Mouse (Mus musculus) megakaryocyte-erythroid progenitor cell, adult 5-6 weeks (primary cell): ENCODE data around the gene Cdk17. TPM values are rescaled to one million over a fixed set of nuclear protein-coding genes. Genes with fewer than 3 reads are reported as not detected.
A peak's percentile ranks its signal among the peaks of the same experiment; 100 is the strongest.

Experiments
- ATAC-seq: replicated peaks from 2 replicates; pipeline ENCODE4 v1.8.0; 2016; ENCODE audit warnings: mild to moderate bottlenecking, inconsistent platforms; ENCODE audit not compliant: severe bottlenecking, poor library complexity, low FRiP score, low TSS enrichment
- total RNA-seq, 2 experiments: library from RNA; stranded (forward) in 1 of 2; stranded (reverse) in 1 of 2; fragments of 200-1000, 215-1000 nt in 1 of 2; fragments of >200 nt in 1 of 2; fragmentation: Nextera tagmentation in 1 of 2; gene quantifications; 2 replicates each; pipeline ENCODE4 v1.2.3; 2014 to 2017

The Cdk17 gene
- total RNA-seq, 2 experiments from 2014 or later, result 48.0 to 69.4 TPM

- ATAC-seq, result no peak
Measured at GRCm38 (mm10) chr10:93275212-93276136, 114.8 kb downstream of the Cdk17 start.

GRCm38 (mm10) chr10:93276349-93276763, 115.7 kb downstream of the Cdk17 start:
- ATAC-seq, result no peak

GRCm38 (mm10) chr10:93276857-93277256, 116.2 kb downstream of the Cdk17 start:
- no peak for ATAC-seq

- no peak for ATAC-seq
Measured at GRCm38 (mm10) chr10:93278361-93278760, 117.7 kb downstream of the Cdk17 start.

GRCm38 (mm10) chr10:93279062-93279461, 118.4 kb downstream of the Cdk17 start:
- ATAC-seq, result no peak

- ATAC-seq, result no peak
Measured at GRCm38 (mm10) chr10:93280586-93280985, 119.9 kb downstream of the Cdk17 start.

- ATAC-seq, result no peak
Measured at GRCm38 (mm10) chr10:93281092-93281491, 120.4 kb downstream of the Cdk17 start.

GRCm38 (mm10) chr10:93282526-93282964, 121.9 kb downstream of the Cdk17 start:
- ATAC-seq, result no peak

GRCm38 (mm10) chr10:93283258-93283657, 122.6 kb downstream of the Cdk17 start:
- ATAC-seq, result no peak

- ATAC-seq, result 0 out of 2 replicates have a peak, but pooled peaks have one; percentile 13
Measured at GRCm38 (mm10) chr10:93285489-93285888, 124.8 kb downstream of the Cdk17 start.

GRCm38 (mm10) chr10:93287551-93288145, 127.0 kb downstream of the Cdk17 start:
- ATAC-seq, result peak; percentile 63

GRCm38 (mm10) chr10:93288336-93288735, 127.7 kb downstream of the Cdk17 start:
- ATAC-seq, result peak; percentile 76

- ATAC-seq, result no peak
Measured at GRCm38 (mm10) chr10:93289404-93289803, 128.7 kb downstream of the Cdk17 start.

GRCm38 (mm10) chr10:93291352-93291751, 130.7 kb downstream of the Cdk17 start:
- ATAC-seq, result no peak

GRCm38 (mm10) chr10:93291843-93292242, 131.2 kb downstream of the Cdk17 start:
- no peak; the same call in 1 of the 2 replicates for ATAC-seq

- ATAC-seq, result no peak
Measured at GRCm38 (mm10) chr10:93293621-93294020, 132.9 kb downstream of the Cdk17 start.

GRCm38 (mm10) chr10:93294547-93295219, 134.0 kb downstream of the Cdk17 start:
- ATAC-seq, result no peak

- no peak for ATAC-seq
Measured at GRCm38 (mm10) chr10:93297774-93298173, 137.1 kb downstream of the Cdk17 start.

GRCm38 (mm10) chr10:93298208-93298607, 137.5 kb downstream of the Cdk17 start:
- ATAC-seq, result no peak

- ATAC-seq, result no peak
Measured at GRCm38 (mm10) chr10:93301831-93302230, 141.2 kb downstream of the Cdk17 start.
